Mouse (Mus musculus) embryonic facial prominence, embryonic 12.5 days (tissue): ENCODE data around the gene Cdipt. TPM values are rescaled to one million over a fixed set of nuclear protein-coding genes. Genes with fewer than 3 reads are reported as not detected.

Experiments used
- ATAC-seq: fragments of 200-750 bp; cut with Nextera tagmentation; 2 replicates; pipeline ENCODE4 v1.8.0; 2017; ENCODE audit not compliant: insufficient number of reproducible peaks, insufficient read depth, low FRiP score, low TSS enrichment
- H3K27ac ChIP-seq: fragments of 300-500 bp; sonication (generic); 2 replicates; pipeline ENCODE4 v1.5.1; 2016; ENCODE audit warnings: mild to moderate bottlenecking
- H3K27me3 ChIP-seq: fragments of 300-500 bp; sonication (generic); 2 replicates; pipeline ENCODE4 v1.6.1; 2016; ENCODE audit warnings: mild to moderate bottlenecking, moderate library complexity
- H3K36me3 ChIP-seq: fragments of 300-500 bp; sonication (generic); 2 replicates; pipeline ENCODE4 v1.6.1; 2016; ENCODE audit warnings: mild to moderate bottlenecking
- H3K4me1 ChIP-seq: fragments of 300-500 bp; sonication (generic); 2 replicates; pipeline ENCODE4 v1.6.1; 2016
- H3K4me2 ChIP-seq: fragments of 300-500 bp; sonication (generic); replicated peaks from 2 replicates; pipeline ENCODE4 v1.6.1; 2016; ENCODE audit warnings: mild to moderate bottlenecking, moderate library complexity
- H3K4me3 ChIP-seq: fragments of 300-500 bp; sonication (generic); 2 replicates; pipeline ENCODE4 v1.5.1; 2016; ENCODE audit warnings: mild to moderate bottlenecking
- H3K9ac ChIP-seq: fragments of 300-500 bp; sonication (generic); 2 replicates; pipeline ENCODE4 v1.6.1; 2016; ENCODE audit warnings: mild to moderate bottlenecking, moderate library complexity
- H3K9me3 ChIP-seq: fragments of 300-500 bp; sonication (generic); 2 replicates; pipeline ENCODE4 v1.6.1; 2016; ENCODE audit warnings: mild to moderate bottlenecking, moderate library complexity
- WGBS: fragments of 180-500 bp; shearing (Covaris S2); methylation state at CpG from one replicate; pipeline ENCODE4 v1.1.7; 2016; 5-methylcytosine and 5-hydroxymethylcytosine counted together
- polyA plus RNA-seq: library from polyadenylated mRNA; unstranded; fragments of >200 nt; fragmentation: Nextera tagmentation; extraction: Ambion mirVana; gene quantifications from 2 replicates; pipeline ENCODE4 v1.2.1, GENCODE M21; 2016

Cdipt gene
- polyA plus RNA-seq, 1 experiment from 2014 or later, result 88.0 TPM

- Histone ChIP-seq H3K36me3 (peaks cover 31% of the 10 kb centered on the region), H3K4me2 (peak within 1 kb of the TSS; percentile 73), H3K9ac (peak within 1 kb of the TSS; percentile 98), H3K27ac (peak within 1 kb of the TSS; percentile 88), H3K27me3 (no peaks in the 10 kb centered on the region), H3K4me3 (peak within 1 kb of the TSS; percentile 100), H3K4me1 (peaks cover 10% of the 10 kb centered on the region; the same call in 1 of the 2 replicates), H3K9me3 (no peaks in the 10 kb centered on the region)
- ATAC-seq, result peak; percentile 92
- under 1% methylated on average over 55 of the region's 55 CpGs for WGBS
Observed at GRCm38 (mm10) chr7:126975950-126976866, 494 bp downstream of the Cdipt start, which contains the start of gene Cdiptos. Gene Cdiptos (minus strand): TSS chr7:126976098.

- whole genome bisulfite sequencing, result 28% methylated on average over 14 of the region's 14 CpGs
- ATAC-seq, result 0 out of 2 replicates have a peak, but pooled peaks have one; percentile 1
- peak overlapping the region; percentile 88; the same call in 1 of the 2 replicates for H3K27ac ChIP-seq
Observed at GRCm38 (mm10) chr7:126976878-126977459, 1.3 kb downstream of the Cdipt start.

GRCm38 (mm10) chr7:126978841-126979240 is 3.1 kb downstream of the Cdipt start:
- no peak for ATAC-seq
- Histone ChIP-seq H3K4me3 (no peak overlapping the region), H3K36me3 (peaks cover 33% of the 10 kb centered on the region), H3K9ac (no peak overlapping the region), H3K4me1 (peaks cover 10% of the 10 kb centered on the region; the same call in 1 of the 2 replicates), H3K9me3 (no peaks in the 10 kb centered on the region), H3K4me2 (no peak overlapping the region), H3K27ac (no peak overlapping the region), H3K27me3 (no peaks in the 10 kb centered on the region)
- 95% methylated on average over 6 of the region's 6 CpGs for WGBS

More at GRCm38 (mm10) chr7:126976878-126977459, 1.3 kb downstream of the Cdipt start:
- Histone ChIP-seq H3K4me1 (peaks cover 10% of the 10 kb centered on the region; the same call in 1 of the 2 replicates), H3K4me2 (peak overlapping the region; percentile 73), H3K27me3 (no peaks in the 10 kb centered on the region), H3K4me3 (peak overlapping the region; percentile 100), H3K9me3 (no peaks in the 10 kb centered on the region), H3K36me3 (peaks cover 33% of the 10 kb centered on the region), H3K9ac (peak overlapping the region; percentile 98)

GRCm38 (mm10) chr7:126981601-126982000 is 5.9 kb downstream of the Cdipt start:
- H3K27me3 ChIP-seq, result no peaks in the 10 kb centered on the region
- no peak overlapping the region for H3K27ac ChIP-seq
- peaks cover 33% of the 10 kb centered on the region for H3K36me3 ChIP-seq
- no peak overlapping the region for H3K4me3 ChIP-seq
- 86% methylated on average over 2 of the region's 2 CpGs for WGBS
- H3K4me1 ChIP-seq, result peaks cover 10% of the 10 kb centered on the region; the same call in 1 of the 2 replicates
- no peak overlapping the region for H3K9ac ChIP-seq
- H3K9me3 ChIP-seq, result no peaks in the 10 kb centered on the region
- H3K4me2 ChIP-seq, result no peak overlapping the region
- ATAC-seq, result no peak

GRCm38 (mm10) chr7:126982054-126982453 is 6.3 kb downstream of the Cdipt start:
- ATAC-seq, result no peak
- 92% methylated on average over 4 of the region's 4 CpGs for WGBS
- Histone ChIP-seq H3K4me2 (no peak overlapping the region), H3K9ac (no peak overlapping the region), H3K36me3 (peaks cover 33% of the 10 kb centered on the region), H3K9me3 (no peaks in the 10 kb centered on the region), H3K4me3 (no peak overlapping the region), H3K27ac (no peak overlapping the region), H3K4me1 (peaks cover 8% of the 10 kb centered on the region; the same call in 1 of the 2 replicates), H3K27me3 (no peaks in the 10 kb centered on the region)

- Histone ChIP-seq H3K9ac (no peak overlapping the region), H3K4me1 (0 out of 2 replicates have a peak, but pooled peaks cover 3% of the 10 kb centered on the region), H3K4me2 (no peak overlapping the region), H3K4me3 (no peak overlapping the region), H3K36me3 (peaks cover 30% of the 10 kb centered on the region), H3K27ac (0 out of 2 replicates have a peak overlapping the region, but pooled peaks have one; percentile 30), H3K27me3 (no peaks in the 10 kb centered on the region), H3K9me3 (no peaks in the 10 kb centered on the region)
- no peak for ATAC-seq
- WGBS, result 83% methylated on average over 7 of the region's 7 CpGs
Observed at GRCm38 (mm10) chr7:126983113-126983512, 7.4 kb downstream of the Cdipt start.

GRCm38 (mm10) chr7:126984667-126985444 is 9.1 kb downstream of the Cdipt start:
- Histone ChIP-seq H3K36me3 (peaks cover 13% of the 10 kb centered on the region), H3K4me2 (no peak overlapping the region), H3K4me3 (no peak overlapping the region), H3K9ac (no peak overlapping the region), H3K4me1 (0 out of 2 replicates have a peak, but pooled peaks cover 3% of the 10 kb centered on the region), H3K9me3 (no peaks in the 10 kb centered on the region), H3K27me3 (no peaks in the 10 kb centered on the region), H3K27ac (no peak overlapping the region)
- no peak for ATAC-seq
- 66% methylated on average over 10 of the region's 10 CpGs for WGBS

GRCm38 (mm10) chr7:126986319-126986718 is 10.6 kb downstream of the Cdipt start:
- H3K36me3 ChIP-seq, result 0 out of 2 replicates have a peak, but pooled peaks cover under 1% of the 10 kb centered on the region
- 41% methylated on average over 9 of the region's 9 CpGs for WGBS
- H3K4me3 ChIP-seq, result no peak overlapping the region
- H3K4me2 ChIP-seq, result no peak overlapping the region
- H3K9ac ChIP-seq, result no peak overlapping the region
- 0 out of 2 replicates have a peak, but pooled peaks cover 3% of the 10 kb centered on the region for H3K4me1 ChIP-seq
- no peak for ATAC-seq
- H3K27me3 ChIP-seq, result no peaks in the 10 kb centered on the region
- H3K27ac ChIP-seq, result no peak overlapping the region
- no peaks in the 10 kb centered on the region for H3K9me3 ChIP-seq

- Histone ChIP-seq H3K9me3 (no peaks in the 10 kb centered on the region), H3K4me2 (no peak overlapping the region), H3K27me3 (no peaks in the 10 kb centered on the region), H3K4me3 (no peak overlapping the region), H3K36me3 (no peaks in the 10 kb centered on the region), H3K27ac (no peak overlapping the region), H3K4me1 (0 out of 2 replicates have a peak, but pooled peaks cover 3% of the 10 kb centered on the region), H3K9ac (no peak overlapping the region)
- no peak for ATAC-seq
- 73% methylated on average over 8 of the region's 8 CpGs for WGBS
Observed at GRCm38 (mm10) chr7:126988816-126989215, 13.1 kb downstream of the Cdipt start.

GRCm38 (mm10) chr7:126996449-126996848 is 20.7 kb downstream of the Cdipt start:
- no peak overlapping the region for H3K9ac ChIP-seq
- WGBS, result 74% methylated on average over 4 of the region's 4 CpGs

GRCm38 (mm10) chr7:126999568-126999967 is 23.9 kb downstream of the Cdipt start:
- Histone ChIP-seq H3K36me3 (no peaks in the 10 kb centered on the region; the same call in 1 of the 2 replicates), H3K9ac (no peak overlapping the region), H3K4me3 (no peak overlapping the region), H3K4me1 (no peaks in the 10 kb centered on the region), H3K9me3 (0 out of 2 replicates have a peak, but pooled peaks cover 3% of the 10 kb centered on the region), H3K27ac (no peak overlapping the region), H3K4me2 (no peak overlapping the region), H3K27me3 (no peaks in the 10 kb centered on the region)
- no peak for ATAC-seq
- WGBS, result 78% methylated on average over 10 of the region's 10 CpGs

More at GRCm38 (mm10) chr7:126996449-126996848, 20.7 kb downstream of the Cdipt start:
- Histone ChIP-seq H3K36me3 (no peaks in the 10 kb centered on the region; the same call in 1 of the 2 replicates), H3K9me3 (0 out of 2 replicates have a peak, but pooled peaks cover 3% of the 10 kb centered on the region), H3K27ac (no peak overlapping the region), H3K4me1 (no peaks in the 10 kb centered on the region), H3K4me2 (no peak overlapping the region), H3K4me3 (no peak overlapping the region), H3K27me3 (no peaks in the 10 kb centered on the region)
- no peak for ATAC-seq
